Mouse (Mus musculus) T-cell, adult 2 months (primary cell): ENCODE measurements around the gene Celf2.

Experiments
- DNase-seq: peaks from one replicate; pipeline ENCODE4 v3.0.0; 2022; ENCODE audit warnings: low spot score

Gene Celf2

GRCm38 (mm10) chr2:6728840-6729252, 780.5 kb downstream of the Celf2 start:
- no peak for DNase-seq

- no peak for DNase-seq
These were observed 782.0 kb downstream of the Celf2 start for GRCm38 (mm10) chr2:6727366-6727765.

- DNase-seq, result no peak
These were observed 783.3 kb downstream of the Celf2 start for GRCm38 (mm10) chr2:6726071-6726470.

- peak; percentile 70 for DNase-seq
These were observed 785.8 kb downstream of the Celf2 start for GRCm38 (mm10) chr2:6723602-6724001.

- DNase-seq, result peak; percentile 35
These were observed 787.6 kb downstream of the Celf2 start for GRCm38 (mm10) chr2:6721460-6722401.

GRCm38 (mm10) chr2:6720753-6721459, 788.5 kb downstream of the Celf2 start:
- DNase-seq, result peak; percentile 79

GRCm38 (mm10) chr2:6718864-6719263, 790.5 kb downstream of the Celf2 start:
- no peak for DNase-seq

DNA sequence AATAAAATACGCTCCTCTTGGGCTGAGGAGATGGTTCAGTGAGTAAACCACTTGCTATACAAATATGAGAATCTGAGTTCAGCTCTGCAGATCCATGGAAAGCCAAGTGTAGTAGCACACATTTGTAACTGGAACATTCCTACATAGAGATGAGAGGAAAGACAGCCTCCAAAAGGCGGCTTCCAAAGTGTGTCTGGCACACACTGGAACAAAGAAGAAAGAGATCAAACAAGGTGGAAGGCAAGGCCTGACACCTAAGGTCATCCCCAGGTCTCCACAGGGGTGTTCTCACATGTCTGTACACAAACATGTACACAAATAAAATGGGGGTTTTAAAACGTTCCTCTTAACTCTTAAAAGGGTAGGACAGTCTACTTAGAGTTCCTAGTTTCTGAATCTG, 791.4 kb downstream of the Celf2 start:
- no peak for DNase-seq

DNA sequence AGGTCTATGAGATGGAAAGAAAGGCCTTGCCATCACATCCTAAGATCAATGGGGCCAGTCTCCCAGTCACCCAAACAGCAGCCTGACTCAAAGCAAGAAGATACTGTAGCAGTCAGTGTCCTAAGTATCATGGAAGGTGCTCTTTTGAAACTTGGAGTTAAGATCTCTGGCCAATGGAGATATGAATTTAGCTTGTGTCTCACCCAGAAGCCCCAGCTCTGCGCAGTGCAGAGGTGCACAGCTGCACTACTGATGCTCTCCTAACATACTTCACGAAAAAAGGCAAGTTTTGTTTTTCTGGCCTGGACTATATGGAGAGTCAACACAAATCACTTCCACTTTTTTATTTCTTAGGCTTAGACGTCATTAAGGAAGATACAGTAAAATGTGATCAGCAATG, 793.8 kb downstream of the Celf2 start:
- DNase-seq, result no peak

DNA sequence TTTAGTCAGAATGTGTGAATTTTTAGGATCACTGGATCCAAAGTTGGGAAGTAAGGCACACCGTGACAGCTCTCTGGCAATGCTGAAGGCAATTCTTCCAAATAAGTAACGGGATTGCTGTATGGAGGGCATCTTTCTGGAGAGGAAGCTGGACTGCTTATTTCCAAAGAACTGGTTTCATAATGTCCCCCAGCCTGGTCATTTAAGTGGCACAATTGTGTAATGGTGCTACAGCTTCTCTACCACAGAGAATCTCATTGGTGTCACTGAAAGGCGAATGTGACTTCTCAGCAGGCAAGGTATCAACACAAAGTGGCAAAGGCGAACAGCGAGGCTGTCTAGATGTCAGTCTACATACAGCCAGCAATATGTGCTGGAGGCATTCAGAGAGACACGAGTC, 795.8 kb downstream of the Celf2 start:
- DNase-seq, result no peak

- peak; percentile 60 for DNase-seq
These were observed 798.5 kb downstream of the Celf2 start for GRCm38 (mm10) chr2:6710687-6711430.

- DNase-seq, result no peak
These were observed 801.3 kb downstream of the Celf2 start for GRCm38 (mm10) chr2:6707959-6708519.

GRCm38 (mm10) chr2:6707276-6707675, 802.1 kb downstream of the Celf2 start:
- peak; percentile 85 for DNase-seq

DNA sequence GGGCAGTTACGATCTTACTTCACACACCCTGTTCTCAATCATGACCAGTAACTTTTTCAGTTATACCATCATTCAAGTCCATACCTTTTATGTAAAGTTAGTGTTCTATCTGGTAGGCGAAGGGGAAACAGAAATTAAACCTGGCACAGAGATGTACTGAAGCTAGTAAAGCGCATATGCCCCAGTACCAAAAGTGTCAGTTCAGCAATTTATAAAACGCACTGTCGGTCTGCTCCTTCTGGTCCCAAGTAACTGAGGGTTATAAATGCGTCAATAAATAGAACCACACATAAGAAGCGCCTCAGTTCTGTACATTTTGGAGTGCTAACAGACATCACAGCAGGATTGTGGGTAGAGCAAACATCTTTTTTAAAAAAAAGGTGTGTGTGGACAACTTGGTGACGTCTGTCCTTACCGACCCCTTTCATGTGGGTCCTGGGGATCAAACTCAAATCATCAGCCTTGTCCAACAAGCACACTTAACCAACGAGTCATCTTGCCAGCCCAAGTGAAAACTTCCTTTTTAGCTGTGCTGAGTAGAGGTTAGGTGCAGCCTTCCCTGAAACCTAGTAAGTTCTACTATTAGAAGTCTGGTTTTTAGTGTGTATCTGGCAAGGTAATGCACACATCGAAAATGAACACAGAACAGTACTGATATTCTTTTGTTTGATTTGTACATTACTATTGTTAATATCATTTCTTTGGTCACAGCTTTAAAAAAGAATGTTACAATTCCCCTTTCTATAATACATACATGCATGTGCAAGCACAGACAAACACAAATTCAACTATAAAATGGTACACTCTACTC, 803.2 kb downstream of the Celf2 start:
- peak; percentile 85 for DNase-seq

- DNase-seq, result peak; percentile 31
These were observed 803.9 kb downstream of the Celf2 start for GRCm38 (mm10) chr2:6705475-6705874.

- no peak for DNase-seq
These were observed 804.6 kb downstream of the Celf2 start for GRCm38 (mm10) chr2:6704804-6705203.

- no peak for DNase-seq
These were observed 805.0 kb downstream of the Celf2 start for GRCm38 (mm10) chr2:6704342-6704741.

- DNase-seq, result no peak
These were observed 813.0 kb downstream of the Celf2 start for GRCm38 (mm10) chr2:6696326-6696725.

DNA sequence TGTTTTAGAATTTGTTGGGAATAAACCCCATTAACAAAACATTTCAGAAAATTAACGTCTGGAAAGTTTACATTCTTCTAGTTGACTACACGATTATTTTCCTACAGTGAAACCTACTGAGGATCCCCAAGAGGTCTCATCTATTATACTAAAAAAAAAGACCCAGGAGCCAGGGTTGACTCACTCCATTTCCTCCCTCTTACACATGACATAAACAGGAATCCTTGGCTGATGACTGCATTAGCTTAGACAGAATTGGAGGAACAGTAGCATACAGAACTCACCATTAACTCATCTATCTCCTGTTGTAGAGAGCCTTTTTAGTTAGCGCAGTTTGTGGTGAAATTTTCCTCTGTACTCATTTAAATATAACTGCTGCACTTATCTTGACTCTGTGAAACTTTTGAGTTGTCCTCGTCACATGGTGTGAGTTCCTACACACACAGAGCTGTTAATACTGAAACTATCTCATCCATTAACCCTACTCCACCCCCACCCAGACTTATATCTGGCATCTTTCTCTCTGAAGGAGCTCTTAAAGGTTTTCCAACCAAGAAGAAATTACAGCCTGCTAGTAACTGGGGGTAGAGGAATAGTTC, 813.9 kb downstream of the Celf2 start:
- no peak for DNase-seq

DNA sequence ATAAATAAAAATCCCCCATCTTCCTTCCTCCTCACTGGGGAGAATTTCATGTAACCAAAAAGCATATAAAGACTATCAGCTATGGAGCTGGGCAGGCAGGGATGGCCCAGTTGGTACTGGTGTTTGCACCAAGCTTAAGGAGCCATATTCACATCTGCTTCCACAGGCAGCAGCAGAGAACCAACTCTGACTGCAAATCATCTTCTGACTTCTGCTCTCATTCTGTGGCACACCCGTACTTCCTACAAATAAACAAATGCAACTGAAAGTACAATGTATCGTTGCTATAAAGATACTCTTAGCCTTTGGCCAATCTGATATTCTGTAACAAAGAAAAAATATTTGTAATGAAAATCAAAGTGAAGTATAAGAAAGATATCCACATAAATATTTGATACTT, 819.7 kb downstream of the Celf2 start:
- no peak for DNase-seq

DNA sequence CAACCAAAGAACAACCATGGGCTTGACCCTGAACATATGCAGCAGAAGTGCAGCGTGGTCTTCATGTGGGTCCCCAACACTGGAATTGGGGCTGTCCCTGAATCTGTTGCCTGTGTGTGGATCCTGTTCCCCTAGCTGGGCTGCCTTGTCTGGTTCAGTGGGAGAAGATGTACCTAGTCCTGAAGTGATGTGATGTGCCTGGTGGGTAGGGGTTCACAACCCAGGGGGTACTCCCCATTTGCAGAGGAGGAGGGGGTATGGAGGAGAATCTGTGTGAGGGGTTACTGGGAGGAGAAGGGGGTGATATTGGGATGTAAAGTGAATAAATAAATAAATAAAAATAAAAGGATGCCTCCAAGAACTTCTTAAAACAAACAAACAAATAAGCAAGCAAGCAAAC, 831.1 kb downstream of the Celf2 start:
- DNase-seq, result no peak
